Mouse (Mus musculus): ENCODE measurements around the gene Slc25a30. TPM values are rescaled to one million over a fixed set of nuclear protein-coding genes. Genes with fewer than 3 reads are reported as not detected.
A peak's percentile ranks its signal among the peaks of the same experiment; 100 is the strongest.

Gene Slc25a30
- polyA plus RNA-seq, 1 experiment from 2014 or later = 6.1 TPM

DNA sequence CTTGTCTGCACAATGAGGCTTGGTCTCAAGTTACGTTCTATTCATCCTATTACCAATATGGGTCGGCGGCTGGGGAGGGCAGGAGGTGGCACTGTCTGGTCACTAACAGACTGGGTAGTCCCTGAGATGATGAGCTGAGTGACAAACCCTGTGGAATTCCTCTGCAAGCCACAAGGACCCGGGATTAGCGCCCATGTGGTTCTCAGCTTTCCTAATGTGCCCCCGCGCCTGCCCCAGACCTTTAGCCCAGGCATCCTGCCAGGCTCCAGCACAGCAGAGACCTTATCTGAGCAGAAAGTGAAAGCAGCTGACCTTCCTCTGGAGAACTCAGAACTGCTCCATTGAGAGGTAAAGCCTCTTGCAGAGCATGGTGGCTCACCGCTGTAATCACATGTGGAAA is 21.0 kb upstream of the Slc25a30 start:
- H3K27ac ChIP-seq (replicated peaks; ENCODE audit: low read depth, low read length) = no peak overlapping the region
- H3K4me2 ChIP-seq (ENCODE audit: low read depth, low read length) = no peak overlapping the region
- DNase-seq (ENCODE audit: low spot score) (no peak), ATAC-seq (replicated peaks; ENCODE audit: insufficient number of reproducible peaks, low FRiP score, low TSS enrichment, low read depth) (no peak)
- no peaks in the 10 kb centered on the region for H3K4me1 ChIP-seq (ENCODE audit: control insufficient read depth, insufficient read depth, low read length)
- no peaks in the 10 kb centered on the region for H3K27me3 ChIP-seq (ENCODE audit: control insufficient read depth, insufficient read depth, low read length)
- no peaks in the 10 kb centered on the region for H3K36me3 ChIP-seq (replicated peaks; ENCODE audit: control insufficient read depth, insufficient read depth, low read depth, low read length)
- H3K9me3 ChIP-seq (replicated peaks; ENCODE audit: control insufficient read depth, low read length) = no peaks in the 10 kb centered on the region
- H3K4me3 ChIP-seq (ENCODE audit: low read depth, low read length) = no peak overlapping the region
- 71% methylated on average over 8 of the region's 8 CpGs for WGBS
- no peak overlapping the region for H3K9ac ChIP-seq (replicated peaks; ENCODE audit: low read length)

DNA sequence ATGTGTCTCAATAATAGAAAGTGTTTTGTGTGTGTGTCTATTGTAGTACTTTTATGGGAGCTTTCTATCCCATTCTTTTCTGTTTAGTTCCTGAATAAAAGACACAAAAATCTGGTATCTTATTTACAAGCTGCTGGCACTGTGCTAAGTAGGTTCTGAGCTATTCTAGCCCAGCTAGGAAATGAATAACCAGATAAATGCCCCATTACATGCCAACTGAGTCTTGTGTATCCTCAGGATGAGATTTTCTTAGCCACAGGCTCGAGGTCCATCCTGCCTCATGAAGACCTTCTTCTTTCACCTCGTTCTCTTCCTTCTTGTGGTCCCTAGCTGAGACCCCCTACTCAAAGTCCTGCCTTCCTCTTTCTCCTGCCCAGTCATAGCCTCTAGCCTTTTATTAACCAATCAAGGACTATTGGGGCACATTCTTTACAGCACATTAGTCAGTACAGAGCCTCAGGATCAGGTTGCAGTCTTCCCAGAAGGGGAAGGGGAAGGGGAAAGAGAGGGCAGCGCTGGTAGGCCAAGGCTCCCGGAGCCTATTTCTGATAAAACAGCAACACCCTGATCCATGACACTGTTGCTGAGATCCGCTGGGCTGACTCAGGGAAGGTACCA is 11.0 kb upstream of the Slc25a30 start:
- H3K9me3 ChIP-seq (replicated peaks; ENCODE audit: control insufficient read depth, low read length) = no peaks in the 10 kb centered on the region
- ATAC-seq (replicated peaks; ENCODE audit: insufficient number of reproducible peaks, low FRiP score, low TSS enrichment, low read depth) (peak; percentile 72), DNase-seq (ENCODE audit: low spot score) (peak; percentile 40)
- no peaks in the 10 kb centered on the region for H3K36me3 ChIP-seq (replicated peaks; ENCODE audit: control insufficient read depth, insufficient read depth, low read depth, low read length)
- no peak overlapping the region for H3K9ac ChIP-seq (replicated peaks; ENCODE audit: low read length)
- no peaks in the 10 kb centered on the region for H3K27me3 ChIP-seq (ENCODE audit: control insufficient read depth, insufficient read depth, low read length)
- H3K4me1 ChIP-seq (ENCODE audit: control insufficient read depth, insufficient read depth, low read length) = no peaks in the 10 kb centered on the region
- H3K27ac ChIP-seq (replicated peaks; ENCODE audit: low read depth, low read length) = no peak overlapping the region
- no peak overlapping the region for H3K4me3 ChIP-seq (ENCODE audit: low read depth, low read length)
- no peak overlapping the region for H3K4me2 ChIP-seq (ENCODE audit: low read depth, low read length)
- 32% methylated on average over 5 of the region's 5 CpGs for WGBS

GRCm38 (mm10) chr14:75795918-75796317 is 9.1 kb upstream of the Slc25a30 start:
- no peaks in the 10 kb centered on the region for H3K4me1 ChIP-seq (ENCODE audit: control insufficient read depth, insufficient read depth, low read length)

GRCm38 (mm10) chr14:75794726-75795125 is 7.9 kb upstream of the Slc25a30 start:
- no peak for DNase-seq (ENCODE audit: low spot score)
- Histone ChIP-seq H3K27ac (replicated peaks; ENCODE audit: low read depth, low read length) (no peak overlapping the region), H3K36me3 (replicated peaks; ENCODE audit: control insufficient read depth, insufficient read depth, low read depth, low read length) (no peaks in the 10 kb centered on the region), H3K4me3 (ENCODE audit: low read depth, low read length) (no peak overlapping the region), H3K4me2 (ENCODE audit: low read depth, low read length) (no peak overlapping the region), H3K4me1 (ENCODE audit: control insufficient read depth, insufficient read depth, low read length) (no peaks in the 10 kb centered on the region), H3K9me3 (replicated peaks; ENCODE audit: control insufficient read depth, low read length) (no peaks in the 10 kb centered on the region), H3K27me3 (ENCODE audit: control insufficient read depth, insufficient read depth, low read length) (no peaks in the 10 kb centered on the region), H3K9ac (replicated peaks; ENCODE audit: low read length) (no peak overlapping the region)
- ATAC-seq (replicated peaks; ENCODE audit: insufficient number of reproducible peaks, low FRiP score, low TSS enrichment, low read depth) = no peak
- 74% methylated on average over 5 of the region's 5 CpGs for whole genome bisulfite sequencing

More at GRCm38 (mm10) chr14:75795918-75796317, 9.1 kb upstream of the Slc25a30 start:
- ATAC-seq (replicated peaks; ENCODE audit: insufficient number of reproducible peaks, low FRiP score, low TSS enrichment, low read depth) (no peak), DNase-seq (ENCODE audit: low spot score) (no peak)
- no peaks in the 10 kb centered on the region for H3K27me3 ChIP-seq (ENCODE audit: control insufficient read depth, insufficient read depth, low read length)
- no peaks in the 10 kb centered on the region for H3K9me3 ChIP-seq (replicated peaks; ENCODE audit: control insufficient read depth, low read length)
- no peak overlapping the region for H3K4me3 ChIP-seq (ENCODE audit: low read depth, low read length)
- H3K4me2 ChIP-seq (ENCODE audit: low read depth, low read length) = no peak overlapping the region
- no peak overlapping the region for H3K9ac ChIP-seq (replicated peaks; ENCODE audit: low read length)
- H3K36me3 ChIP-seq (replicated peaks; ENCODE audit: control insufficient read depth, insufficient read depth, low read depth, low read length) = no peaks in the 10 kb centered on the region
- WGBS = 83% methylated on average over 4 of the region's 4 CpGs
- no peak overlapping the region for H3K27ac ChIP-seq (replicated peaks; ENCODE audit: low read depth, low read length)

- Histone ChIP-seq H3K4me3 (ENCODE audit: low read depth, low read length) (no peak overlapping the region), H3K27me3 (ENCODE audit: control insufficient read depth, insufficient read depth, low read length) (no peaks in the 10 kb centered on the region), H3K27ac (replicated peaks; ENCODE audit: low read depth, low read length) (no peak overlapping the region), H3K36me3 (replicated peaks; ENCODE audit: control insufficient read depth, insufficient read depth, low read depth, low read length) (no peaks in the 10 kb centered on the region), H3K4me1 (ENCODE audit: control insufficient read depth, insufficient read depth, low read length) (no peaks in the 10 kb centered on the region), H3K9ac (replicated peaks; ENCODE audit: low read length) (no peak overlapping the region), H3K4me2 (ENCODE audit: low read depth, low read length) (no peak overlapping the region), H3K9me3 (replicated peaks; ENCODE audit: control insufficient read depth, low read length) (no peaks in the 10 kb centered on the region)
- ATAC-seq (replicated peaks; ENCODE audit: insufficient number of reproducible peaks, low FRiP score, low TSS enrichment, low read depth) (no peak), DNase-seq (ENCODE audit: low spot score) (no peak)
- WGBS = 67% methylated on average over 6 of the region's 6 CpGs
Measured at GRCm38 (mm10) chr14:75794324-75794723, 7.5 kb upstream of the Slc25a30 start.

GRCm38 (mm10) chr14:75793110-75793509 is 6.3 kb upstream of the Slc25a30 start:
- Histone ChIP-seq H3K27ac (replicated peaks; ENCODE audit: low read depth, low read length) (no peak overlapping the region), H3K36me3 (replicated peaks; ENCODE audit: control insufficient read depth, insufficient read depth, low read depth, low read length) (no peaks in the 10 kb centered on the region), H3K4me3 (ENCODE audit: low read depth, low read length) (no peak overlapping the region), H3K4me1 (ENCODE audit: control insufficient read depth, insufficient read depth, low read length) (no peaks in the 10 kb centered on the region), H3K9me3 (replicated peaks; ENCODE audit: control insufficient read depth, low read length) (no peaks in the 10 kb centered on the region), H3K9ac (replicated peaks; ENCODE audit: low read length) (no peak overlapping the region), H3K4me2 (ENCODE audit: low read depth, low read length) (no peak overlapping the region), H3K27me3 (ENCODE audit: control insufficient read depth, insufficient read depth, low read length) (peaks cover 3% of the 10 kb centered on the region; the same call in 1 of the 2 replicates)
- DNase-seq (ENCODE audit: low spot score) (no peak), ATAC-seq (replicated peaks; ENCODE audit: insufficient number of reproducible peaks, low FRiP score, low TSS enrichment, low read depth) (no peak)
- 87% methylated on average over 4 of the region's 4 CpGs for WGBS

GRCm38 (mm10) chr14:75791372-75791771 is 4.5 kb upstream of the Slc25a30 start:
- Histone ChIP-seq H3K27ac (replicated peaks; ENCODE audit: low read depth, low read length) (no peak overlapping the region), H3K4me1 (ENCODE audit: control insufficient read depth, insufficient read depth, low read length) (no peaks in the 10 kb centered on the region), H3K9me3 (replicated peaks; ENCODE audit: control insufficient read depth, low read length) (no peaks in the 10 kb centered on the region), H3K36me3 (replicated peaks; ENCODE audit: control insufficient read depth, insufficient read depth, low read depth, low read length) (no peaks in the 10 kb centered on the region), H3K27me3 (ENCODE audit: control insufficient read depth, insufficient read depth, low read length) (peaks cover 3% of the 10 kb centered on the region; the same call in 1 of the 2 replicates), H3K4me3 (ENCODE audit: low read depth, low read length) (no peak overlapping the region), H3K9ac (replicated peaks; ENCODE audit: low read length) (no peak overlapping the region), H3K4me2 (ENCODE audit: low read depth, low read length) (no peak overlapping the region)
- no peak for DNase-seq (ENCODE audit: low spot score)
- 83% methylated on average over 3 of the region's 3 CpGs for WGBS
- ATAC-seq (replicated peaks; ENCODE audit: insufficient number of reproducible peaks, low FRiP score, low TSS enrichment, low read depth) = no peak

DNA sequence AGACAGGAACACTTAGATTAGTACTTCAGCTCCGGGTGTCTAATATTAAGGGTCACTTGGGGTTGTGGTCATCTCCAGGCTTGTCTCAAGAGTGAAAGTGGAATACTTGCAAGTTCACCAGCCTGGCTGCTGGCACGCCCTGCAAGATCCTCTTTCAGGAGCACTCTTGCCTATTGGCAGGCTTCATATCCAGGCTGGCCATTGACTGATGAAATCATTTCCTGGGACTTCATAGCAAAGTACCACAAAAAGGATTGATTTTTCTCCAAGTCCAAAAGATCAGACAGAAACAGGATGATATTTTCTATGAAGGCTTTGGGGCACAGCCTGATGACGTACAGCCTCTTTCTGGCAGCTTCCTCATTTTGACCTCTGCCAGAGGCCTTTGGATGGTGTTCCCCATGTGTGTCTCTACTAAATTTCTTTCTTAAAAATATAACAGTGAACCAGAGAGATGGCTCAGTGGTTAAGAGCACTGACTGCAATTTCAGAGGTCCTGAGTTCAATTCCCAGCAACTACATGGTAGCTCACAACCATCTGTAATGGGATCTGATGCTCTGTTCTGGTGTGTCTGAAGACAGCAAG is 3.7 kb upstream of the Slc25a30 start:
- H3K27ac ChIP-seq (replicated peaks; ENCODE audit: low read depth, low read length) = no peak overlapping the region
- DNase-seq (ENCODE audit: low spot score) (no peak), ATAC-seq (replicated peaks; ENCODE audit: insufficient number of reproducible peaks, low FRiP score, low TSS enrichment, low read depth) (no peak)

More for the DNA sequence above, 3.7 kb upstream of the Slc25a30 start:
- Histone ChIP-seq H3K27me3 (ENCODE audit: control insufficient read depth, insufficient read depth, low read length) (peaks cover 3% of the 10 kb centered on the region; the same call in 1 of the 2 replicates), H3K4me1 (ENCODE audit: control insufficient read depth, insufficient read depth, low read length) (no peaks in the 10 kb centered on the region), H3K4me3 (ENCODE audit: low read depth, low read length) (no peak overlapping the region), H3K36me3 (replicated peaks; ENCODE audit: control insufficient read depth, insufficient read depth, low read depth, low read length) (no peaks in the 10 kb centered on the region), H3K9me3 (replicated peaks; ENCODE audit: control insufficient read depth, low read length) (no peaks in the 10 kb centered on the region), H3K9ac (replicated peaks; ENCODE audit: low read length) (no peak overlapping the region), H3K4me2 (ENCODE audit: low read depth, low read length) (no peak overlapping the region)
- 83% methylated on average over 3 of the region's 3 CpGs for WGBS

Measured in embryonic facial prominence, embryonic 11.5 days (tissue).